Comparison of ENCODE assay signal across 9 mouse cellular contexts in the genomic region with DNA sequence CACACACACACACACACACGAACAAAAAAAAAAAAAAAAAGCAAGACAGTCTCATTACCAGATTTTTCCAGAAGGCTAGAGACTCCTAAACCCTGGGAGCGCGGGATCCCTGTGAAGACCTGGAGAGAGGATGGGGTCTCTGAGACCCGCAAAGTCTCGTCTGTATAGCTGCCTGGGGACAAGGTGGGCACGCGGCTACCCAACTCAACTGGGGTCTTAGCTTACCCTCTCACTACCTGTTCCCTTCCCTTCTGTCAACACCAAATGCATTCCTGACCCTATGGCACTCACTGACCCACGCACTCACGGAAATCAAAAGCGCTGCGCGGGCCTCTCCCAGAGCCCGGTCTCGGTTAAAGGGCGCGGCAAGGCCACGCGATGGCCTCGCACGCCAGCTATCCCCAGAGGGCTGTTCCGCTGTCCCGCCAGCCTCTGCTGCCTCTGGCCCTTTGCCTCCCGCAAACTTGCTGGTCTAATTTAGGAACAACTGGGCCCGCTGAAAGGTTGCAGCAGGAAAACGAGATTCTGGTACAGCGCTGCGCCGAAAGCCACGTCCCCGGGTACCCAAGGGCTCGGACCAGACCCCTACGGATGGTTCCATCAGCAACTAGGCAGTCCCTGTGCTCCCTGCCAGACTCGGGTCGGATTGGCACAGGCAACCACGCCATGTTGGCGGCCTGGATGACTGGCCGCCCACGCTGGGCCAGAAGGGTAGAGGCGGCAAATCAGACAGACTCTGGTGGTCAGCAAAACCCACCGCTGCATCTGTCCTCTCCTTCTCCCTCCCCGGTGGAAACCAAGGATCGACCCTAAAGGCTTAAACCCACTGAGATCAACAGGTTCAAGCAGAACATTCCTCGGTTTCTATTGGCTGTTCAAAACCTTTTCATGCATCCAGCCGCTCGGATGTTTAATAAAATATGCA. TPM values are rescaled to one million over a fixed set of nuclear protein-coding genes. Genes with fewer than 3 reads are reported as not detected.
DNase-seq lines count a peak whose midpoint lies in the region; ATAC-seq and TF ChIP-seq lines count a peak whose summit lies in the region.
"Had no signal": no experiment of that assay in that cellular context is flagged by ENCODE, and none has a peak within 500 bp of the region (broad histone marks: within the 10 kb centered on the region; RNA-seq: fewer than 3 reads in every experiment).

No protein-coding gene starts in this region.

- under 1% methylated on average over 45 of the region's 45 CpGs for WGBS in intestine, embryonic 14.5 days
- 2% methylated on average over 45 of the region's 45 CpGs for WGBS in intestine, postnatal 0 days
- under 1% methylated on average over 45 of the region's 45 CpGs for WGBS in limb, embryonic 12.5 days

- peak; percentile 70 for DNase-seq in intestine, embryonic 14.5 days (ENCODE audit: low spot score)
- DNase-seq in gastrocnemius, postnatal 4 days (ENCODE audit: low spot score in 2 of 2), result peak; percentile 21 to 51
- DNase-seq in splenic B cell, adult 2 months (ENCODE audit: low read depth, low spot score), result peak; percentile 28
- no peak for DNase-seq in urinary bladder, adult 2 months (ENCODE audit: low spot score)
- DNase-seq in lung, postnatal 14 days, result no peak

- no peaks in the 10 kb centered on the region for H3K36me3 ChIP-seq in intestine, embryonic 14.5 days (ENCODE audit: control insufficient read depth, insufficient read depth, low read length)
- H3K36me3 ChIP-seq in intestine, postnatal 0 days (ENCODE audit: control insufficient read depth, insufficient read depth), result no peaks in the 10 kb centered on the region
- peaks cover 10% of the 10 kb centered on the region for H3K36me3 ChIP-seq in limb, embryonic 12.5 days
- H3K36me3 ChIP-seq in splenic B cell, adult 2 months (ENCODE audit: control insufficient read depth, insufficient read depth, low read length, poor library complexity, severe bottlenecking), result no peaks in the 10 kb centered on the region
- H3K36me3 ChIP-seq: stomach, embryonic 15.5 days had no signal

- H3K4me1 ChIP-seq in intestine, embryonic 14.5 days (replicated peaks; ENCODE audit: control insufficient read depth, insufficient read depth, low read length), result peaks cover 5% of the 10 kb centered on the region; the same call in 1 of the 2 replicates
- H3K4me1 ChIP-seq in intestine, postnatal 0 days (replicated peaks; ENCODE audit: control insufficient read depth, insufficient read depth, low read length), result no peaks in the 10 kb centered on the region
- H3K4me1 ChIP-seq in bone marrow macrophage, adult 2 months (ENCODE audit: control insufficient read depth, insufficient read depth, low read length), result 0 out of 2 replicates have a peak, but pooled peaks cover 8% of the 10 kb centered on the region
- H3K4me1 ChIP-seq in limb, embryonic 12.5 days (replicated peaks), result peaks cover 23% of the 10 kb centered on the region

- no peak overlapping the region for H3K4me2 ChIP-seq in intestine, embryonic 14.5 days (ENCODE audit: low read length)
- no peak overlapping the region for H3K4me2 ChIP-seq in intestine, postnatal 0 days (replicated peaks; ENCODE audit: low read depth)
- peak overlapping the region; percentile 76 for H3K4me2 ChIP-seq in limb, embryonic 12.5 days
- H3K4me2 ChIP-seq: stomach, embryonic 15.5 days had no signal

- no peak for ATAC-seq in intestine, embryonic 14.5 days (replicated peaks; ENCODE audit: low FRiP score, low TSS enrichment, low read depth)
- no peak for ATAC-seq in intestine, postnatal 0 days
- no peak for ATAC-seq in limb, embryonic 12.5 days (ENCODE audit: insufficient number of reproducible peaks, insufficient read depth, low FRiP score, low TSS enrichment, low read depth)

- no peak for TF ChIP-seq POLR2A in bone marrow macrophage, adult 2 months (IDR thresholded peaks at IDR 0.05; ENCODE audit: borderline replicate concordance, low read depth, low read length)

- no peak overlapping the region for H3K9ac ChIP-seq in intestine, embryonic 14.5 days (ENCODE audit: low read length)
- no peak overlapping the region for H3K9ac ChIP-seq in intestine, postnatal 0 days (ENCODE audit: low read depth, low read length)
- peak overlapping the region; percentile 97 for H3K9ac ChIP-seq in limb, embryonic 12.5 days (replicated peaks)
- H3K9ac ChIP-seq: stomach, embryonic 15.5 days had no signal

- H3K27me3 ChIP-seq in intestine, embryonic 14.5 days (replicated peaks; ENCODE audit: control insufficient read depth, insufficient read depth, low read length), result peaks cover 100% of the 10 kb centered on the region
- peaks cover 95% of the 10 kb centered on the region for H3K27me3 ChIP-seq in intestine, postnatal 0 days (replicated peaks; ENCODE audit: control insufficient read depth, insufficient read depth, low read length)
- H3K27me3 ChIP-seq in limb, embryonic 12.5 days, result peaks cover 51% of the 10 kb centered on the region
- peaks cover 7% of the 10 kb centered on the region; the same call in 1 of the 2 replicates for H3K27me3 ChIP-seq in splenic B cell, adult 2 months (ENCODE audit: control insufficient read depth, insufficient read depth, low read length, poor library complexity, severe bottlenecking)

- H3K9me3 ChIP-seq in intestine, embryonic 14.5 days (ENCODE audit: control insufficient read depth, low read length), result no peaks in the 10 kb centered on the region
- H3K9me3 ChIP-seq in intestine, postnatal 0 days (ENCODE audit: control insufficient read depth), result no peaks in the 10 kb centered on the region
- no peaks in the 10 kb centered on the region for H3K9me3 ChIP-seq in limb, embryonic 12.5 days
- H3K9me3 ChIP-seq: stomach, embryonic 15.5 days had no signal

- H3K4me3 ChIP-seq in intestine, embryonic 14.5 days (ENCODE audit: low read depth, low read length), result no peak overlapping the region
- H3K4me3 ChIP-seq in intestine, postnatal 0 days (ENCODE audit: low read depth, low read length), result no peak overlapping the region
- peak overlapping the region; percentile 9; the same call in 1 of the 2 replicates for H3K4me3 ChIP-seq in bone marrow macrophage, adult 2 months (ENCODE audit: insufficient read depth, low read length)
- peak overlapping the region; percentile 73 for H3K4me3 ChIP-seq in limb, embryonic 12.5 days (replicated peaks)
- H3K4me3 ChIP-seq: stomach, embryonic 15.5 days had no signal

- no peak overlapping the region for H3K27ac ChIP-seq in intestine, embryonic 14.5 days (ENCODE audit: low read depth)
- no peak overlapping the region for H3K27ac ChIP-seq in intestine, postnatal 0 days (ENCODE audit: low read depth, low read length)
- H3K27ac ChIP-seq in bone marrow macrophage, adult 2 months (ENCODE audit: insufficient read depth, low read depth, low read length), result no peak overlapping the region
- peak overlapping the region; percentile 99 for H3K27ac ChIP-seq in limb, embryonic 12.5 days
- H3K27ac ChIP-seq: stomach, embryonic 15.5 days had no signal

- TF ChIP-seq CTCF in intestine, postnatal 0 days (IDR thresholded peaks at IDR 0.05; ENCODE audit: low read depth), result no peak
- TF ChIP-seq CTCF in bone marrow macrophage, adult 2 months (IDR thresholded peaks at IDR 0.05; ENCODE audit: low read depth, low read length), result no peak

RNA-seq across cellular contexts. Expression of a gene that starts 2.5 kb away (rescaled TPM):
- polyA plus RNA-seq in intestine, embryonic 14.5 days (2014; fragmentation: Nextera tagmentation; extraction: Ambion mirVana), result 32.7 and 36.0 TPM in 2 replicates
- 15.4 and 16.8 TPM in 2 replicates for polyA plus RNA-seq in intestine, postnatal 0 days (2015; fragmentation: Nextera tagmentation; extraction: Ambion mirVana)
- polyA plus RNA-seq in bone marrow macrophage, adult 2 months (2012; ENCODE audit: insufficient read depth, insufficient read length, missing spikeins), result 36.8 and 39.2 TPM in 2 replicates
- total RNA-seq in gastrocnemius, postnatal 4 days (2021), result 10 to 100 TPM; 28.7 to 31.2 TPM
- 47.4 and 49.5 TPM in 2 replicates for polyA plus RNA-seq in limb, embryonic 12.5 days (2016; fragmentation: Nextera tagmentation; extraction: Ambion mirVana)
- 8.0 and 13.2 TPM in 2 replicates for polyA plus RNA-seq in urinary bladder, adult 2 months (2012; rRNA removed)

RNA-seq across cellular contexts. Expression of a gene that starts 2.9 kb away (rescaled TPM):
- polyA plus RNA-seq in intestine, embryonic 14.5 days (2014; fragmentation: Nextera tagmentation; extraction: Ambion mirVana), result 0.16 TPM in 1 of 2 replicates, not detected in the other
- polyA plus RNA-seq in intestine, postnatal 0 days (2015; fragmentation: Nextera tagmentation; extraction: Ambion mirVana), result 0.23 and 0.25 TPM in 2 replicates
- polyA plus RNA-seq in bone marrow macrophage, adult 2 months (2012; ENCODE audit: insufficient read depth, insufficient read length, missing spikeins), result 0.50 and 1.1 TPM in 2 replicates
- total RNA-seq in gastrocnemius, postnatal 4 days (2021), result 10 to 100 TPM; 14.2 to 14.6 TPM
- polyA plus RNA-seq in limb, embryonic 12.5 days (2016; fragmentation: Nextera tagmentation; extraction: Ambion mirVana), result 98.3 and 107 TPM in 2 replicates
- 0.15 TPM in 1 of 2 replicates, not detected in the other for polyA plus RNA-seq in urinary bladder, adult 2 months (2012; rRNA removed)

Comparison
In these comparisons a context has a peak if more than half of its experiments do, and no peak if none do; other contexts are left out.
1. DNase-seq: peak in intestine, embryonic 14.5 days (single experiment), gastrocnemius, postnatal 4 days (2 of 2) and splenic B cell, adult 2 months (single experiment); none in urinary bladder, adult 2 months (single experiment) and lung, postnatal 14 days (single experiment).
2. H3K4me3 ChIP-seq: peak in bone marrow macrophage, adult 2 months (single experiment) and limb, embryonic 12.5 days (single experiment); none in intestine, embryonic 14.5 days (single experiment) and intestine, postnatal 0 days (single experiment).
3. RNA of a gene that starts 2.9 kb away (polyA plus RNA-seq): 98.3 to 107 TPM in limb, embryonic 12.5 days; 0.50 to 1.1 TPM in bone marrow macrophage, adult 2 months, 0.23 to 0.25 TPM in intestine, postnatal 0 days, 0.15 TPM in urinary bladder, adult 2 months and 0.16 TPM in intestine, embryonic 14.5 days; every median in the first group is over 10 times any median in the second.